Mouse (Mus musculus) heart, postnatal 14 days (tissue): Measurements from ENCODE around the gene Cbx8. TPM values are rescaled to one million over a fixed set of nuclear protein-coding genes. Genes with fewer than 3 reads are reported as not detected.

Source experiments
- DNase-seq, 2 experiments: peaks; one replicate each; pipeline ENCODE4 v3.0.0; 2021 to 2022
- intact Hi-C: fragments of 180-260 bp; cut with DNase I; formaldehyde crosslinking; loops from one replicate; pipeline ENCODE4 v1.15.1; 2025
- total RNA-seq, 2 experiments: library from RNA; stranded (reverse); gene quantifications; 2 replicates each; pipeline ENCODE4 v1.2.3; 2021

Gene Cbx8
- total RNA-seq, 2 experiments from 2014 or later, result 6.0 to 6.1 TPM

- peak in 1 of 2 experiments; percentile 55 for DNase-seq
- intact Hi-C loops, result no loop called here
Observed at GRCm38 (mm10) chr11:119036934-119037779, 3.6 kb downstream of the Cbx8 start.

GRCm38 (mm10) chr11:119036447-119036846, 4.3 kb downstream of the Cbx8 start:
- no peak for DNase-seq
- intact Hi-C loops, result no loop called here

- intact Hi-C loops, result no loop called here
- no peak for DNase-seq
Observed at GRCm38 (mm10) chr11:119035686-119036165, 5.0 kb downstream of the Cbx8 start.

- intact Hi-C loops, result no loop called here
- DNase-seq, result no peak
Observed at GRCm38 (mm10) chr11:119035094-119035685, 5.6 kb downstream of the Cbx8 start.

- intact Hi-C loops, result loop anchor here (1.0 to 5.0 kb wide), 2 partner anchors 93 to 157 kb away; no protein-coding TSS in a partner anchor
- no peak for DNase-seq
Observed at GRCm38 (mm10) chr11:119034635-119035034, 6.1 kb downstream of the Cbx8 start.

GRCm38 (mm10) chr11:119033874-119034558, 6.8 kb downstream of the Cbx8 start:
- intact Hi-C loops, result loop anchor here (1.0 to 5.0 kb wide), 2 partner anchors 93 to 157 kb away; no protein-coding TSS in a partner anchor
- DNase-seq, result peak; percentile 91 to 94

GRCm38 (mm10) chr11:119026203-119026602, 14.6 kb downstream of the Cbx8 start:
- intact Hi-C loops, result no loop called here

GRCm38 (mm10) chr11:119024260-119024659, 16.5 kb downstream of the Cbx8 start:
- intact Hi-C loops, result no loop called here
- no peak for DNase-seq

More at GRCm38 (mm10) chr11:119026203-119026602, 14.6 kb downstream of the Cbx8 start:
- DNase-seq, result peak; percentile 73 to 75

- intact Hi-C loops, result loop anchor here (2.0 kb wide), 1 partner anchor 25 kb away; no protein-coding TSS in a partner anchor
- no peak for DNase-seq
Observed at GRCm38 (mm10) chr11:119023616-119023980, 17.2 kb downstream of the Cbx8 start.

GRCm38 (mm10) chr11:119022895-119023615, 17.7 kb downstream of the Cbx8 start, which contains the start of gene Cbx2:
Gene Cbx2 (plus strand): TSS chr11:119022962.
- peak; percentile 89 to 96 for DNase-seq
- intact Hi-C loops, result loop anchor here (2.0 kb wide), 1 partner anchor 24 kb away; no protein-coding TSS in a partner anchor

GRCm38 (mm10) chr11:119022068-119022894, 18.5 kb downstream of the Cbx8 start:
- intact Hi-C loops, result loop anchor here (2.0 kb wide), 1 partner anchor 23 kb away; no protein-coding TSS in a partner anchor
- DNase-seq, result no peak

- no peak for DNase-seq
- intact Hi-C loops, result no loop called here
Observed at GRCm38 (mm10) chr11:119021180-119021579, 19.6 kb downstream of the Cbx8 start.

- intact Hi-C loops, result no loop called here
- DNase-seq, result no peak
Observed at GRCm38 (mm10) chr11:119017506-119017905, 23.3 kb downstream of the Cbx8 start.

GRCm38 (mm10) chr11:119014455-119014854, 26.3 kb downstream of the Cbx8 start:
- DNase-seq, result no peak
- intact Hi-C loops, result no loop called here

GRCm38 (mm10) chr11:119007461-119008456, 33.0 kb downstream of the Cbx8 start:
- no peak for DNase-seq
- intact Hi-C loops, result no loop called here

GRCm38 (mm10) chr11:119006462-119006861, 34.3 kb downstream of the Cbx8 start:
- no peak for DNase-seq
- intact Hi-C loops, result no loop called here

GRCm38 (mm10) chr11:119005547-119006275, 35.1 kb downstream of the Cbx8 start:
- DNase-seq, result no peak
- intact Hi-C loops, result no loop called here
